Mouse (Mus musculus) CD4-positive helper T cell, adult 2 months (primary cell): Measurements from ENCODE around the gene Kbtbd12.

Experiments used
- DNase-seq: peaks from one replicate; pipeline ENCODE4 v3.0.0-alpha.2; 2012; ENCODE audit warnings: low read depth, missing footprints, low spot score

Kbtbd12 gene

DNA sequence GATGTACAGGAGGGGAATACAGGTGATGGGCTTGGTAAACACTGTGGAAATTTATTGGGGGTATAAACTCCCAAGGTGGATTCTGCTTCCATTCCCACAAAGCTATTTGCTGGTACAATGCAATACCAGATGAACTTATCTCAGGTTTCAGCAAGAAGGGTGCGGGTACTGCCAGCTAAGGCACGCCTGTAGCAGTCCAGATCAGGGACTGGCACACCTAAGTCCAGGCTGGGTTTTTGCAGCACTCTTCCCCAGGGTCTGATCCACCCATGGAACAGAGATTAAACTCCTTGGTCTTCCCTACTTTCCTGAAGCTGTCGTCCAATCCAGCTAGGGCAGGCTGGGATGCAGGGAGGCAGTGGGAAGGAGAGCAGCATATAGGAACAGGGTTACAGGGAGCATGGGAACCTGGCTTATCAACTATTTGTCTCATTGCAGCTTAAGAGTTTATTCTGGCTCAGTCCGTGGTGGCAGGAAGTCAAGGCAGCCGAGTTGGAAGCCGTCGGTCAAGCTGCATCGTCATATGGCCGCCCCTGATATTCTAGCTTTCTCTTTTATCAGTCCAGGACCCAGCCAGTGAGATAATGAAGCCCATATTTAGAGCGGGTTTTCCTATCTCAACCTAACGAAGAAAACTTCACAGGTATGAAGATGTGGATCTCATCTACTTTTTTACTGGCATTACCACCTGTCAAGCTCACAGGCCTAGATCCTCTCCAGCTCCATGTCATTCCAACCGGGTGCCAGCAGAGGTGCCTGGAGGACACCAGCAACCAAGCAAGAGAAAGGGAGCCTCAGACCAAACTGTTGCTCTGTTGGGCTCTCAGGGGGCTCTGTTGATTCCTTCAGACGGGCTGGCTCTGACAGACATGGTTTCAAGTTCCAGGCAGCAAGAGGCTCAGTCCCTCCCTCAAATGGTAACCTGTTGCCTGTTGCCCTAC is 135.4 kb downstream of the Kbtbd12 start:
- DNase-seq, result no peak

DNA sequence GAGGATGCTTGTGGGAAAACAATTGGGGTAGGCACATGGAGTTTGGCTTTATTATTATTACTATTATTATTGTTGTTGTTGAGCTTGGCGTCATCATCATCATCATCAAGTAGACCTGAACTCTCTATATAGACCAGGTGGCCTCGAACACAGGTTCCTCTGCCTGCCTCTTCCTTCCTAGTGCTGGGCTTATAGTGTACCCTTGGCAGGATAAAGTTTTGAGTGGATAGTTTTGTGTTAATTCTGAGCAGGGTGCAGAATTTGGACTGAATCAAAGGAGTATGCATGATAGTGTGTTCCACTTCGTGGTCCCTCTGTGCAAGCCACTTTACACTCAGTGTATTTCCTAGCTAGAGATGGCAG is 137.4 kb downstream of the Kbtbd12 start:
- no peak for DNase-seq

DNA sequence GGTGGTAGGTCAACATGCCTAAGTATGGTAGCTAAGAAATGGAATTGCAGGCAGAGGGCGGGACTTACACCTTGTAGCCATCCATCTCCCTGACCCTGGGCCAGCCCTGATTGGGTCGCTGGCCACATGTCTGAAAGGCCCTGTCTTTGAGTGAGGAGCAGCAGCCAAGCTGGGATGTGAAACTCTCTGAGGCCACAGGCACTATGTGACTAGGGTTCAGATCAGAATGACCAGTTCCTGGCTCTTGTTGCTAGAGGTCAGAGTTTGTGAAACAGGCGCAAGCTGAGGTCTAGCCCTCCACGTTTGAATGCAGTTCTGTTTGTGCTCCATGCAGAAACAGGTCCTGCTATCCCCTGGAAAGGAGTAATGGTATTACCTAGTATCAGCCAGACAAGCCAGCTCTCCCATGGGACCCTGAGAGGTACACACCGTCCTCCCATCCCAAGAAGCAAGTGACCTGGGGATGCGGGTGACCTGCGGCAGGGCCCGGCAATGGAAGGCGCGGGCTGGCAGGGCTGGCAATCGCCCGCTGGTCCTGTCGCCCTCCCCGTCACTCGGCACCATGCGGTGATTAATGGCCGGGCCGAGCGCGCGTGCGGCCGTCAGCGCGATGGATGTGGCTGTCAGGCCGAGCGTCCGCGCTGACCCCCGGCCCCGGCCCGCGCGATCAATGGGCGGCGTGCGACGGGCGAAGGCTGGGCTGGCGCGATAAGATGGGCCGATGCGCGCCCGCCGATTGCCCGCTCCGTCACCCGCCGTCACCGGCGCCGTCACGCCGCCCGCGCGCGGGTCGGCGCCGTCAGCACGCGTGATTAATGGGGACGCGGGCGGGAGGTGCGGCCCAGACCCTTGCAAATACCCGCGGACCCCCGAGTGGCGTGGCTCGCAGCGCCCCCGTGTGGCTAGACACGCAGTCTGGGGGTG is 138.0 kb downstream of the Kbtbd12 start:
- DNase-seq, result peak; percentile 40
